Mouse (Mus musculus): ENCODE measurements around the gene Enc1. TPM values are rescaled to one million over a fixed set of nuclear protein-coding genes. Genes with fewer than 3 reads are reported as not detected.

Gene Enc1
- total RNA-seq (2023), result 16.6 TPM

DNA sequence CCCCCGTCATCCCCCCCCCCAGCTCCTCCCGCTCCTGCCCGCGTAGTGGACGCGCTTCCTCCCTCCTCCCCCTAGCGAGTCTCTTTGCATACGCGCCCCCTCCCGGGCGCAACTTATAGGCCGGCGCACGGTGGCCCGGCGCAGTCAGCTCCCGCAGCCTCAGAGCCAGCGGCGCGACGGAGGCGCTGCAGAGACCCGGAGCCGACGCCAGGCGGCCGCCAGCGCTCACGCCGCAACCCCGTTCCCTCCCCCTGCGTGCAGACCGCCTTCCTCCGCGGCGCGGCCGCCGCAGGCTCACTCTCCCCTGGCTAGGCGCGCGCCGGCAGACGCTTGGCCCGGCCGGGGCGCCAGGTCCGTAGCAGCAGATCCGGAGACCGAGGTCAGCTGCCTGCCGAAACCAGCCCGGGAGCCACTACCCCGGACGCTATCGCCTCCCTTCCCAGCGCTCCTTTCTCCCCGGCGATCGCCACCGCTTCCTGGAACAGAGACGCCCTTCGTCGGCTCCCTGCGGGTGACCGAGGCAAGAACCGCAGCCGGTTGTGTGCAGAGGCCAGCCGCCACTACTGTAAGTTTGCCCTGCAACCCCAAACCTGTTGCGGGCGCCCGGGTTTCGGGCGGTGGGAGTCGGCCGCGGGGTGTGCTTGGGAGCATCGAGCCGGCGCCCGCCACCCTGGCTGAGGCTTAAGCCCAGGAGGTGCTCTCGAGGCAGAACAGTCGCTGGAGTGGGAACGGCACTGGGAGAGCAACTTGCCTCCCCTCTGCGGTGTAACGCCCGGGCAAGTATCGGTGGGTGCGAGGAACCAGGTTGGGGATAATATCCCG lies at the start of gene Enc1:
Gene Enc1, plus strand, starts transcription at position 141 of the 822 bp plus-strand sequence.

DNA sequence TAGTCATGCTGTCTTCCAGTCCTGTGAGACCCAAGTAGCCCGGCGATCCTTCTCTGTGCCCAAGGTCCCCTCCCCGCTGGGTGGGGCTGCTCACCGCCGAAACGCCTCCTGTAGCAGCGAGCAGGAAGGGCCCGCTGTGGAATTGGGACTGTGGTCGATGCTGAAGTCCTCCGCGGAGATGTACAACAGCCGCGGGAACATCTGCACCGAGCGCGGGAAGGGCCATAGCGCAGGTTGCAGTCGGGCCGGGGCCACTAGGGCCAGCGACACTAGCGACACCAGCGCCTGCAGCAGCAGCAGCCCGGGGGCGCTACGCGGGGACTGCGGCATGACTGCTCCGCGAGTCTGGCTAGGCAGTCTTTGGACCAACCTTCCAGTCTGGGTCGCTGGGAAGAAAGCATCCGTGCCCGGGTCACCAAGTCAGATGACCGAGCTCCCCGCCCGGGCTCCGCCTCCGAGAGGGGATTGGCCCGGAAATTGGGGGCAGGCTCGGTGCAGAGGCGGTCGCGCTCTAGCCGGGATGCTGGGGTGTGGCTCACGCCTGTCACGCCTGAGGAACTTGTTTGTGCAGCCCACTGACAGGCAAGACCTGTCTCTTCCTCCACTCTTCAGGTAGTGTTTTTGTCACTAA lies 42.9 kb upstream of the Enc1 start, which contains the start of gene Hexb:
Gene Hexb, minus strand, starts transcription at position 426 of the 631 bp plus-strand sequence.

Other genes with a start within 250 kb of the Enc1 start
- not detected for gene 1700029F12Rik, start 206.7 kb upstream of the Enc1 start, total RNA-seq (2023)
- gene Fam169a, start 173.8 kb upstream of the Enc1 start, total RNA-seq (2023), result not detected
- not detected for gene Gm6169, start 141.9 kb upstream of the Enc1 start, total RNA-seq (2023)
- gene Gfm2, start 103.2 kb upstream of the Enc1 start, total RNA-seq (2023), result 28.3 TPM
- 188 TPM for gene Nsa2, start 103.2 kb upstream of the Enc1 start, total RNA-seq (2023)
- gene Hexb, start 42.7 kb upstream of the Enc1 start, total RNA-seq (2023), result 36.9 TPM